Mouse (Mus musculus) telencephalon, adult 2 months (tissue): Measurements from ENCODE around the gene Ibtk.
A peak's percentile ranks its signal among the peaks of the same experiment; 100 is the strongest.

Experiments used
- DNase-seq: peaks from one replicate; pipeline ENCODE4 v3.0.0-alpha.2; 2011; ENCODE audit warnings: low read depth, low spot score

Gene Ibtk

DNA sequence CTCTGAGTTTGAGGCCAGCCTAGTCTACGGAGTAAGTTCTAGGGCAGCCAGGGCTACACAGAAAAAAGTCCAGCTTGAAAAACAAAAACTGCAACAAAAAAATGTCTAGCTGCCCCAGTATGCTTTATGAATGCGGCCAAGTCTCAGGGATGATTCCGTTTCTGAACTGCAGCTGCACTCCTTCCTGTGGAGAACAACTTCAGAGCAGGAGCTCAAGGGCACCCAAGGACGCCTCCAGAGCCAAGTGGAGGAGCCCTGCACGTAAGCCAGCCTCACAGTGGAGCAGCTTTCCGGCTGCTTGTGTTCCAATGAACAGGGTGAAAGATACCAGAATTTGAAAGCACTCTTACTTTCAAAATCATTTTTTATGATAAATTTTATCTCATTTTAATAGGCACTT is 41.8 kb downstream of the Ibtk start:
- no peak for DNase-seq

GRCm38 (mm10) chr9:85701981-85702380 is 47.2 kb downstream of the Ibtk start:
- no peak for DNase-seq

DNA sequence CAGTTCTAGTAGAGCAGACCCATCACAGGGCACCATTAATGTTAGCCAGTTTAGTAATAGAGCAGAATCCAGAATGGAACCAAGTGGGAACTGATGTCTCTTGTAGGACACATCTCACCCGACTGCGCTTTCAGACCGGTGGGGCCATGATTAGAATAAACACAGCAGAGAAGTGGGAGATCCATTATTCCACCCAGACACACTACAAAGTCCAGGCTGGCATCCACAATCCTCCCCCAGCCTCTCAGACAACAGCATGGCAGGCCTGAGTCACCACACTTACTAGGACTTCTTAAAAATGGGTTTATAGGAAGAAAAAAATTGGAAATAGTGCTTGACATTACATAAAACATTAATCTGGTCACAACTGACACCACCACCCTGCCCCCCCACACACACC is 53.5 kb downstream of the Ibtk start:
- no peak for DNase-seq

- no peak for DNase-seq
Observed at GRCm38 (mm10) chr9:85693231-85694116, 55.7 kb downstream of the Ibtk start.

DNA sequence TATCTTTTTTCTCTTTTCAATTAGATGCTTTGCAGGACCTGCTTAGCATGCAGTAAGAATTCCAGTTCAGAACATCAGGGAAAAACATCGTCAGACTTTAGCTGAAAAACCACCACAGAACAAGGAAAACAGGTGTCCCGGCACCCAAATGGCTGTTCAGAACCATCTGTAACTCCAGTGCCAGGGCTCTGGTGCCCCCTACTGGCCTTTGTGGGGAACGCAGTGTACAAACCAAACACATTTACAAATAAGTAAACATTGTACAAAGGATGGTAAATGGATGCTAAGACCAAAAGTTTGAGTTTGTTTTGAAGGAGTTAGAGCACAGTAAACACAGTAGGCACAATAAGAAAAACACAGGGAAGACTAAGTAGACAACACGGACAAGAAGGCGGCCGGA is 64.1 kb downstream of the Ibtk start:
- DNase-seq, result no peak

GRCm38 (mm10) chr9:85675131-85675905 is 73.8 kb downstream of the Ibtk start:
- DNase-seq, result peak; percentile 55

DNA sequence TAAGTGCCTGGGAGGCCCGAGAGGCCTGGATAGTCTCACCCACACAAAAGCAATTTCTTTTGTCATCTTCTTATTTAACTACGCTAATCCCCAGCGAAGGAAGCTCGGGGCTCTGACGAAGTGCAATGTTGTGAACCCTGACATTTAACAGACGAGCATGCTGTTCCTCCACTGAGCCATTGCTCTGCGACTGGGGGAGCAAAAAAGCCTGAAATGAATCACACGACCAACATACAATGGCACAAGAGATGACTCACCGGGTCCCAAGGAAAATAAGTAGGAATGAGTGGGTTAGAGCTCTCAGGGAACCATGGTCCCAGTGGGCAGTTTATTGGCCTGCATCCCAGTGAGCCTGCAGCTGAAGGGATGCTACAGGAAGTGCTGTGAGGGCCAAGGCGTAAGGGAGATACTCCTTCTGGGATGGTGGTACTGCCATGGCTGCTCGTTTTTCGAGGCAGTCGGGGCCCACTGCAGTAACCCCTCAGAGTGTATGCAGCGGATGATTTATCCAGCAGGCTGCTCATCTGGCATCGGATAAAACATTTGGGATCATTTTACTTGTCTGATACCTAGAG is 75.1 kb downstream of the Ibtk start:
- no peak for DNase-seq

- no peak for DNase-seq
Observed at GRCm38 (mm10) chr9:85671582-85672331, 77.4 kb downstream of the Ibtk start.

- peak; percentile 63 for DNase-seq
Observed at GRCm38 (mm10) chr9:85664316-85664715, 84.8 kb downstream of the Ibtk start.

GRCm38 (mm10) chr9:85663810-85664209 is 85.3 kb downstream of the Ibtk start:
- no peak for DNase-seq

DNA sequence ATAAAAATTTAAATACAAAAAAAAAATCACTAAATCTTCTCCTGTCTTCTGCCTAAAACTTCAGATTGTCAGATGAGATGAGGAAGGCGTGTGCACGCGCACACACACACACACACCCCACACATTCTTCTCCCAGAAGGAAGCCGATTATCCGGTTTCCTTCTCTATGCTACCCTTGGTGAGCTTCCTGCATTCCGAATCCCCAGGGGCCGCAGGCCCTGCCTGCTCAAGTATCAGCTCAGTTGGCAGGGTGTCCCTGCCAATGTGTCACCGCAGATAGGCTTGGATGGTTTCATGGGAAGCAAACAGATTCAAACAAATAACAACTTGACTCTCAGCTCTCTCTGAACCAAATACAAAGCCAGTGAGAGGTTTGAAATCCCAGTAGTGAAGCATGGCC is 86.0 kb downstream of the Ibtk start:
- DNase-seq, result no peak

- DNase-seq, result no peak
Observed at GRCm38 (mm10) chr9:85653401-85653800, 95.7 kb downstream of the Ibtk start.

DNA sequence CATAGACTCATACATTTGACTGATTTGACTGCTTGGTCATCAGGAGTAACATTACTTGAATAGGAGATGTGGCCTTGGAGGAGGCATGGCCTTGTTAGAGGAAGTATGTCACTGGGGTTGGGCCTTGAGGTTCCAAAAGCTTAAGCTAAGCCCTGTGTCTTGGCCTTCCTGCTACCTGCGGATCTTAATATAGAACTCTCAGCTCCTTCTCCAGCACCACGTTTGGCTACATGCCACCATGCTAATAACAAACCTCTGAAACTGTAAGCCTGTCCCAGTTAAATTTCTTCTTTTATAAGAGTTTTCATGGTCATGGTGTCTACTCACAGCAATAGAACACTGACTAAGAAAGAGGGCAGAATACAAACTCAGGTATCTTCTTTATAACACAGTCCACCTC is 110.9 kb downstream of the Ibtk start:
- no peak for DNase-seq
